Mouse (Mus musculus) myocyte (in vitro differentiated cells): ENCODE data around the gene Stip1. TPM values are rescaled to one million over a fixed set of nuclear protein-coding genes. Genes with fewer than 3 reads are reported as not detected.

ENCODE experiments used
- H3K27me3 ChIP-seq: one replicate; pipeline ENCODE4 v1.6.1; 2011; ENCODE audit not compliant: control insufficient read depth, insufficient read depth, insufficient read length
- H3K36me3 ChIP-seq: one replicate; pipeline ENCODE4 v1.6.1; 2011; ENCODE audit not compliant: control insufficient read depth, insufficient read depth
- H3K4me2 ChIP-seq: one replicate; pipeline ENCODE4 v1.6.1; 2011; ENCODE audit warnings: low read depth, control low read depth
- H3K4me3 ChIP-seq: one replicate; pipeline ENCODE4 v1.5.1; 2011; ENCODE audit warnings: mild to moderate bottlenecking, control low read depth, moderate library complexity
- H3K79me2 ChIP-seq: one replicate; pipeline ENCODE4 v1.6.1; 2011; ENCODE audit not compliant: control insufficient read depth, insufficient read depth
- H3ac ChIP-seq: one replicate; pipeline ENCODE4 v1.6.1; 2011; ENCODE audit not compliant: control insufficient read depth, insufficient read length
- CEBPB ChIP-seq: IDR thresholded peaks from 2 replicates; pipeline ENCODE4 v1.6.1; 2011; ENCODE audit warnings: mild to moderate bottlenecking, moderate library complexity; ENCODE audit not compliant: poor library complexity, insufficient read depth, severe bottlenecking
- E2F4 ChIP-seq: IDR thresholded peaks from one replicate; pipeline ENCODE4 v1.6.1; 2011; ENCODE audit warnings: mild to moderate bottlenecking, control low read depth, moderate library complexity; ENCODE audit not compliant: insufficient read depth
- MAX ChIP-seq: IDR thresholded peaks from one replicate; pipeline ENCODE4 v1.6.1; 2011; ENCODE audit warnings: low read depth, mild to moderate bottlenecking, control low read depth
- MYOD1 ChIP-seq, 3 experiments: IDR thresholded peaks; one replicate each; pipeline ENCODE4 v1.6.1; 2011; ENCODE audit warnings: control low read depth in 2 of 3, low read depth in 2 of 3, mild to moderate bottlenecking in 2 of 3, moderate library complexity in 1 of 3; ENCODE audit not compliant: insufficient read length in 2 of 3, control insufficient read depth in 1 of 3
- MYOG ChIP-seq, 3 experiments: IDR thresholded peaks; one replicate each; pipeline ENCODE4 v1.6.1; 2011; ENCODE audit warnings: control low read depth in 2 of 3, low read depth in 2 of 3, mild to moderate bottlenecking in 2 of 3; ENCODE audit not compliant: insufficient read length in 2 of 3, control insufficient read depth in 1 of 3, insufficient read depth in 1 of 3
- POLR2A ChIP-seq: IDR thresholded peaks from one replicate; pipeline ENCODE4 v1.6.1; 2011; ENCODE audit warnings: low read depth, mild to moderate bottlenecking, control low read depth, moderate library complexity; ENCODE audit not compliant: insufficient read length
- POLR2AphosphoS2 ChIP-seq: IDR thresholded peaks from one replicate; pipeline ENCODE4 v1.6.1; 2011; ENCODE audit warnings: low read depth, control low read depth; ENCODE audit not compliant: insufficient read length
- REST ChIP-seq: IDR thresholded peaks from one replicate; pipeline ENCODE4 v1.6.1; 2011; ENCODE audit warnings: mild to moderate bottlenecking, control low read depth, moderate library complexity; ENCODE audit not compliant: insufficient read depth, insufficient read length
- SRF ChIP-seq: IDR thresholded peaks from one replicate; pipeline ENCODE4 v1.6.1; 2011; ENCODE audit warnings: low read depth; ENCODE audit not compliant: control insufficient read depth, insufficient read length
- TCF12 ChIP-seq: IDR thresholded peaks from one replicate; pipeline ENCODE4 v1.6.1; 2011; ENCODE audit warnings: mild to moderate bottlenecking, control low read depth; ENCODE audit not compliant: poor library complexity, insufficient read depth, severe bottlenecking
- TCF3 ChIP-seq: IDR thresholded peaks from one replicate; pipeline ENCODE4 v1.6.1; 2011; ENCODE audit warnings: low read depth, control low read depth; ENCODE audit not compliant: insufficient read length
- USF1 ChIP-seq: IDR thresholded peaks from one replicate; pipeline ENCODE4 v1.6.1; 2011; ENCODE audit warnings: low read depth, mild to moderate bottlenecking, control low read depth, moderate library complexity
- polyA plus RNA-seq: library from polyadenylated mRNA; unstranded; fragments of >200 nt; fragmentation: generic; extraction: Trizol; gene quantifications from one replicate; pipeline ENCODE4 v1.2.1, GENCODE M21; 2012; ENCODE audit warnings: missing spikeins

Stip1 gene
- polyA plus RNA-seq, 1 experiment = 223 TPM

DNA sequence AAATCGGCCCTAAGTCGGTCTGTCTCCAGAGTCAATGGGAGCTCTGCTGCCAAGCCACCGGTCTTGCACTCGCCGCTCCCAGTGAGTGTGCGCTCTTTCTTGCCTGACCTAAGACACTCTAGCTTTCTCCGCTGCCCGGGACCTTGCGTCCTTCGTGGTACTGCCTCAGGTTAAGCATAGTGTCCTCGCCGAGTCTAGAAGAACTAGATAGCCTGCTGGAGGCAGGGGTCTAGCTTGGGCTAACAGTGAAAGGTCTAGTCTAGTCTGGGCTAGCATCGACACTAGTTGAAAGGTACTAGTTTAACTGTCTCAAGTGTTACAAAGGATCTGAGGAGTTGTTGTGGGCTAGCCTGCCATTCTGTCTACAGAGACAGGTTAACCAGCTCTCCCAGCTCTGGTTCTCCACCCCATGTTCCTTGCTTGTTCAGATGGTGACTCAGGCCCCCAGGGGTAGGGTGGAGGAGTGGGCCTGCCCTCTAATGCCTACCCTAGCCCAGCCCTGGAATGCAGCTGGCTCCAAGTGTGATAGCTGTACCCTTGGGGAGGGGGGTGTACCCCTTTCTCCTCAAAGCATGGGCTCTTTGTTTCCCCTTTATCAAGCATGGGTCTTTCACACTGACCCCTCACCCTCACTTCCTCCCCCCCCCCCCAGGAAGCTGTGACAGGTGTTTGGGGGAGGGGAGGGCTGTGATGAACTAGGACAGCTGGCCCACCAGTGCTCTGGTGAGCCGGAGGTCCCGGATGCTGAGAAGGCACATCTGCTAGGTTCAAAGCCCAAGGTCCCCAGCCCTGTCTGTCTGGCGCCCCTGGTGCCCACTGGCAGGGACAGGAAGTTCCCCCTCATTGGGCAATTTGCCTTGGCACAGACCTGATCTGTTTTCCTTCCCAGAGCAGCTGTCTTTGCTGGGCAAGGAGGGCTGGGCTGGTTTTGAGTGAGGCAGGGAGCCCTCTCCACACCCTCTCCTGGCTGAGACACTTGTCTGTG is 63.9 kb downstream of the Stip1 start, which contains the start of gene Plcb3:
TSS of gene Plcb3 (minus strand) at position 934 of the 985 bp plus-strand sequence.
- H3ac ChIP-seq = peak within 1 kb of the TSS; percentile 88
- TF ChIP-seq USF1 = no peak
- TF ChIP-seq POLR2A = peak; percentile 38
- peak; percentile 91 for TF ChIP-seq TCF12
- peak; percentile 50 to 91 (median 70) for TF ChIP-seq MYOG (IDR thresholded peaks at IDR 0.05; ENCODE audit: control insufficient read depth in 1 of 3, insufficient read depth in 1 of 3, insufficient read length in 2 of 3, low read depth in 2 of 3)
- TF ChIP-seq CEBPB = peak; percentile 58
- peak; percentile 70 to 94 (median 81) for TF ChIP-seq MYOD1 (IDR thresholded peaks at IDR 0.05; ENCODE audit: control insufficient read depth in 1 of 3, insufficient read length in 2 of 3, low read depth in 2 of 3)
- TF ChIP-seq POLR2AphosphoS2 = peak; percentile 87
- TF ChIP-seq SRF = no peak
- TF ChIP-seq E2F4 = no peak
- TF ChIP-seq TCF3 = peak; percentile 83
- H3K4me3 ChIP-seq = peak within 1 kb of the TSS; percentile 83
- peaks cover 39% of the 10 kb centered on the region for H3K79me2 ChIP-seq
- H3K4me2 ChIP-seq = peak within 1 kb of the TSS; percentile 100
- no peaks in the 10 kb centered on the region for H3K27me3 ChIP-seq
- peaks cover 6% of the 10 kb centered on the region for H3K36me3 ChIP-seq

DNA sequence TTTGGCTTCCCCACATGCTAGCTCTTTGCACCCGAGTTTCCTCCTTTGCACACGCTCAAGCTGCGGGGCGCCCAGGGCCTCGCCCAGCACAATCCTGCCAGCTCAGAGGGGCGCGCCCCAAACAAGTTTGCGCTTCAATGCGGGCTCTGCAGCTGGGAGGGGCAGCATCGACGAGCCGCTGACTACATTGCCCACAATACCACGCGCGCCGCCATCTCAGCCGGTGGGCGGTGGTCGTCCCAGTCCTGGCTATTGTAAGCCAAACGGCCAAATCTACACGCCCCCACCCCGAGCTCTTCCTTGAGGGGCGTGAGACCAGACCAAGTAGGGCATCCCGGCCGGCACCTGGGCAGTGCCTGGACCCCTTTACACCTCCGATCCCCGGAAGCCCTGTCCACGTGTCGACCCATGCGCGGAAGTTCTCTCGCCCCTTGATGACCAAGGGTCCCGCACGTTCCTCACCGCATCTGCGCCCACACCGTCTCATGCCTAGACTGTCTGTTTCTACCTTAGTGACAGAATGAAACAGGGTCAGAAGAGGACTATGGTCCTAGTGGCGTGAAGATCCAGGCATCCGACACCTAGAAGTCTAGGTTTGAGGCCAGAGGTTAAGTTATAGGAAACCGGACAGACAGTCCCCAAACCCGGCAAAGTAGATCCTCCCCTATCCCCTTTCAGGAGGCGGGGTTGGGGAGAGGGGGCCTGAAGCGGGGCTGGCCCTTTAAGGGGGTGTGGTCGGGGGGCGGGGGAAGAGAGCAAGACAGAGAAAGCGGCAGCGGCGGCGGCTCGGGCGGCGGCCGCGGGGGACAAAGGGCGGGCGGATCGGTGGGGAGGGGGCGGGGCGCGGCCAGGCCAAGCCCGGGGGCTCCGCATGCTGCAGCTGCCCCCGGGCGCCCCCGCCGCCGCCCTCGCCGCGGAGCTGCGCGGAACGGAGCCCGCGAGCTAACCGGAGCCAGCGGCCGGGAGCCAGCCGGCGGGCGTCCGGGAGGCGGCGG is 65.3 kb downstream of the Stip1 start, which contains the start of gene Ppp1r14b:
TSS of gene Ppp1r14b (plus strand) at position 758 of the 995 bp plus-strand sequence.
- Histone ChIP-seq H3K27me3 (no peaks in the 10 kb centered on the region), H3K4me2 (peak within 1 kb of the TSS; percentile 100), H3K79me2 (peaks cover 35% of the 10 kb centered on the region), H3K36me3 (peaks cover 6% of the 10 kb centered on the region), H3ac (peak within 1 kb of the TSS; percentile 88), H3K4me3 (peak within 1 kb of the TSS; percentile 83)
- TF ChIP-seq POLR2A (peak; percentile 43), TCF12 (no peak), MYOD1 (IDR thresholded peaks at IDR 0.05; ENCODE audit: control insufficient read depth in 1 of 3, insufficient read length in 2 of 3, low read depth in 2 of 3) (no peak), POLR2AphosphoS2 (peak; percentile 16), SRF (no peak), USF1 (peak; percentile 89), MYOG (IDR thresholded peaks at IDR 0.05; ENCODE audit: control insufficient read depth in 1 of 3, insufficient read depth in 1 of 3, insufficient read length in 2 of 3, low read depth in 2 of 3) (peak in 1 of 3 experiments; percentile 30), TCF3 (no peak), E2F4 (peak; percentile 1), REST (no peak), MAX (peak; percentile 40), CEBPB (no peak)

DNA sequence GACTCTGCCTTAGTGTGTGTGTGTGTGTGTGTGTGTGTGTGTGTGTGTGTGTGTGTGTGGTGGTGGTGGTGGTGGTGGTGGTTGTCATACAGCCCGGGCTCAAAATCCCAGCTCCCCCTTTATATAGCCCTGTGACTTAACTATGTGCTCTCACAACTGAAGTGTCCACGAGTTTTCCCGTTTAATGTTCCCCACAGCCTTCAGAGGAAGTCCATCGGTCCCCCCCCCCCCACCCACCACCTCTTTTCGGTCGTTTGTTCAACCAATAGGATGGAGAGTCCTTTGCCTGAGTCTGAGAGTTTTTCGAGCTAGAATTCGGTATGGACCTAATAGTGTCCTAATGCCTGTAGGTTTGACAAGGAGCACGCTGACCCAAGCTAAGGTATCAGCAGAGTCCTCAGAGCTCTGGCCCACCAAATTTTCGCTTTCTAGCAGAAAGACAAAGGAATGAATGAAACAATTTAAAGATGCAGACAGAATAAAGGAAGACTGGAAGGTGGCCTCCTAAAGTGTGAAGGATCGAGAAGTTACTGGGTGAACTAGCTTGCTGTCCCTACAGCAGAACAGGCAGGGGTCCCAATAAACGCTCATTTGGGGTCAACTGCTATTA is 66.1 kb downstream of the Stip1 start:
- peaks cover 6% of the 10 kb centered on the region for H3K36me3 ChIP-seq
- peak overlapping the region; percentile 94 for H3K4me2 ChIP-seq
- H3K79me2 ChIP-seq = peaks cover 38% of the 10 kb centered on the region
- TF ChIP-seq MYOG (IDR thresholded peaks at IDR 0.05; ENCODE audit: control insufficient read depth in 1 of 3, insufficient read depth in 1 of 3, insufficient read length in 2 of 3, low read depth in 2 of 3) = no peak
- no peak for TF ChIP-seq SRF
- no peak for TF ChIP-seq CEBPB
- TF ChIP-seq E2F4 = no peak
- no peak for TF ChIP-seq REST
- TF ChIP-seq TCF12 = no peak
- no peak for TF ChIP-seq POLR2AphosphoS2
- TF ChIP-seq MYOD1 (IDR thresholded peaks at IDR 0.05; ENCODE audit: control insufficient read depth in 1 of 3, insufficient read length in 2 of 3, low read depth in 2 of 3) = no peak
- TF ChIP-seq MAX = no peak
- no peak for TF ChIP-seq USF1
- no peak for TF ChIP-seq POLR2A
- TF ChIP-seq TCF3 = no peak
- peak overlapping the region; percentile 83 for H3K4me3 ChIP-seq
- H3ac ChIP-seq = peak overlapping the region; percentile 88
- H3K27me3 ChIP-seq = no peaks in the 10 kb centered on the region
